Mouse (Mus musculus) C2C12 (cell line): ENCODE measurements around the gene Ralgds.

Source experiments
- CEBPB ChIP-seq: IDR thresholded peaks from one replicate; pipeline ENCODE4 v1.6.1; 2011; ENCODE audit warnings: low read depth, mild to moderate bottlenecking, control low read depth, moderate library complexity
- CTCF ChIP-seq: IDR thresholded peaks from one replicate; pipeline ENCODE4 v1.5.1; 2011; ENCODE audit not compliant: control insufficient read depth, insufficient read depth, insufficient read length
- MYOG ChIP-seq: IDR thresholded peaks from one replicate; pipeline ENCODE4 v1.6.1; 2011; ENCODE audit not compliant: control insufficient read depth, insufficient read length; ENCODE audit errors: extremely low read depth

- TF ChIP-seq CTCF (no peak), MYOG (no peak), CEBPB (no peak)
Measured at GRCm38 (mm10) chr2:28495207-28495756, 17.6 kb upstream of the Ralgds start.
